Mouse (Mus musculus) stomach, embryonic 14.5 days (tissue): ENCODE measurements around the gene Prrt1. TPM values are rescaled to one million over a fixed set of nuclear protein-coding genes. Genes with fewer than 3 reads are reported as not detected.

ENCODE experiments used
- ATAC-seq: fragments of 200-750 bp; cut with Nextera tagmentation; 2 replicates; pipeline ENCODE4 v1.8.0; 2017; ENCODE audit warnings: low read depth, moderate TSS enrichment; ENCODE audit not compliant: insufficient number of reproducible peaks, insufficient read depth, low FRiP score
- H3K27ac ChIP-seq: fragments of 300-500 bp; sonication (generic); 2 replicates; pipeline ENCODE4 v1.5.1; 2014; ENCODE audit warnings: mild to moderate bottlenecking, low read length, moderate library complexity, mixed read lengths
- H3K27me3 ChIP-seq: fragments of 300-500 bp; sonication (generic); 2 replicates; pipeline ENCODE4 v1.6.1; 2014; ENCODE audit warnings: low read length, control low read depth, mixed read lengths; ENCODE audit not compliant: control insufficient read depth, insufficient read depth
- H3K36me3 ChIP-seq: fragments of 300-500 bp; sonication (generic); 2 replicates; pipeline ENCODE4 v1.6.1; 2014; ENCODE audit warnings: mild to moderate bottlenecking, control low read depth, low read length, moderate library complexity, mixed read lengths; ENCODE audit not compliant: control insufficient read depth, insufficient read depth
- H3K4me1 ChIP-seq: fragments of 300-500 bp; sonication (generic); 2 replicates; pipeline ENCODE4 v1.6.1; 2014; ENCODE audit warnings: low read length, control low read depth, mixed read lengths; ENCODE audit not compliant: control insufficient read depth, insufficient read depth
- H3K4me2 ChIP-seq: fragments of 300-500 bp; sonication (generic); replicated peaks from 2 replicates; pipeline ENCODE4 v1.6.1; 2014; ENCODE audit warnings: low read depth, low read length, control low read depth
- H3K4me3 ChIP-seq: fragments of 300-500 bp; sonication (generic); 2 replicates; pipeline ENCODE4 v1.5.1; 2014; ENCODE audit warnings: low read depth, low read length, control low read depth
- H3K9ac ChIP-seq: fragments of 300-500 bp; sonication (generic); replicated peaks from 2 replicates; pipeline ENCODE4 v1.6.1; 2014; ENCODE audit warnings: low read depth, mild to moderate bottlenecking, control low read depth, low read length, moderate library complexity, mixed read lengths
- H3K9me3 ChIP-seq: fragments of 300-500 bp; sonication (generic); 2 replicates; pipeline ENCODE4 v1.6.1; 2016; ENCODE audit warnings: low read depth, low read length, control low read depth; ENCODE audit not compliant: control insufficient read depth
- WGBS: fragments of 180-500 bp; shearing (Covaris S2); extraction: QIAGEN DNeasy Blood & Tissue Kit; methylation state at CpG from one replicate; pipeline ENCODE4 v1.1.7; 2014; 5-methylcytosine and 5-hydroxymethylcytosine counted together
- polyA plus RNA-seq: library from polyadenylated mRNA; unstranded; fragments of >200 nt; fragmentation: Nextera tagmentation; extraction: Ambion mirVana; gene quantifications from 2 replicates; pipeline ENCODE4 v1.2.1, GENCODE M21; 2014

Gene Prrt1
- polyA plus RNA-seq, 1 experiment from 2014 or later, result 0.56 TPM

GRCm38 (mm10) chr17:34627943-34628643, 1.2 kb upstream of the Prrt1 start, which contains the start of gene Ppt2:
Gene Ppt2, minus strand, starts transcription at chr17:34628510.
- peaks cover 2% of the 10 kb centered on the region; the same call in 1 of the 2 replicates for H3K36me3 ChIP-seq
- no peaks in the 10 kb centered on the region for H3K9me3 ChIP-seq
- peak within 1 kb of the TSS; percentile 97 for H3K27ac ChIP-seq
- ATAC-seq, result 0 out of 2 replicates have a peak, but pooled peaks have one; percentile 11
- H3K4me3 ChIP-seq, result peak within 1 kb of the TSS; percentile 69
- peaks cover 42% of the 10 kb centered on the region for H3K4me1 ChIP-seq
- H3K9ac ChIP-seq, result peak within 1 kb of the TSS; percentile 72
- H3K4me2 ChIP-seq, result peak within 1 kb of the TSS; percentile 56
- H3K27me3 ChIP-seq, result peaks cover 22% of the 10 kb centered on the region
- 3% methylated on average over 29 of the region's 29 CpGs for WGBS

- Histone ChIP-seq H3K4me1 (peaks cover 42% of the 10 kb centered on the region), H3K27ac (peak overlapping the region; percentile 97), H3K9ac (peak overlapping the region; percentile 72; the same call in 1 of the 2 replicates), H3K4me2 (peak overlapping the region; percentile 56), H3K27me3 (peaks cover 22% of the 10 kb centered on the region), H3K4me3 (peak overlapping the region; percentile 69), H3K36me3 (no peaks in the 10 kb centered on the region; the same call in 1 of the 2 replicates), H3K9me3 (no peaks in the 10 kb centered on the region)
- ATAC-seq, result no peak
- 28% methylated on average over 5 of the region's 5 CpGs for WGBS
Observed at GRCm38 (mm10) chr17:34628644-34628967, 727 bp upstream of the Prrt1 start.

GRCm38 (mm10) chr17:34629796-34630603, 667 bp downstream of the Prrt1 start:
- H3K4me3 ChIP-seq, result peak overlapping the region; percentile 16
- H3K9ac ChIP-seq, result no peak overlapping the region
- H3K4me1 ChIP-seq, result peaks cover 42% of the 10 kb centered on the region
- H3K27me3 ChIP-seq, result peaks cover 22% of the 10 kb centered on the region
- no peaks in the 10 kb centered on the region for H3K9me3 ChIP-seq
- ATAC-seq, result no peak
- H3K27ac ChIP-seq, result no peak overlapping the region
- no peaks in the 10 kb centered on the region; the same call in 1 of the 2 replicates for H3K36me3 ChIP-seq
- WGBS, result 20% methylated on average over 12 of the region's 12 CpGs
- peak overlapping the region; percentile 56 for H3K4me2 ChIP-seq

GRCm38 (mm10) chr17:34630761-34631301, 1.5 kb downstream of the Prrt1 start:
- Histone ChIP-seq H3K4me1 (peaks cover 42% of the 10 kb centered on the region), H3K27ac (no peak overlapping the region), H3K4me3 (peak overlapping the region; percentile 16), H3K9ac (no peak overlapping the region), H3K27me3 (peaks cover 22% of the 10 kb centered on the region), H3K4me2 (peak overlapping the region; percentile 44), H3K36me3 (no peaks in the 10 kb centered on the region), H3K9me3 (no peaks in the 10 kb centered on the region)
- WGBS, result 5% methylated on average over 48 of the region's 48 CpGs
- no peak for ATAC-seq

GRCm38 (mm10) chr17:34631647-34632046, 2.3 kb downstream of the Prrt1 start:
- WGBS, result 11% methylated on average over 12 of the region's 12 CpGs
- Histone ChIP-seq H3K4me1 (peaks cover 35% of the 10 kb centered on the region), H3K36me3 (no peaks in the 10 kb centered on the region), H3K4me3 (peak overlapping the region; percentile 35), H3K4me2 (peak overlapping the region; percentile 79), H3K9me3 (no peaks in the 10 kb centered on the region), H3K9ac (0 out of 2 replicates have a peak overlapping the region, but pooled peaks have one; percentile 10), H3K27ac (no peak overlapping the region), H3K27me3 (peaks cover 22% of the 10 kb centered on the region)
- no peak for ATAC-seq

GRCm38 (mm10) chr17:34632261-34632691, 2.9 kb downstream of the Prrt1 start:
- Histone ChIP-seq H3K4me2 (peak overlapping the region; percentile 79), H3K4me3 (peak overlapping the region; percentile 35), H3K9ac (peak overlapping the region; percentile 10; the same call in 1 of the 2 replicates), H3K27ac (no peak overlapping the region), H3K4me1 (peaks cover 35% of the 10 kb centered on the region), H3K36me3 (no peaks in the 10 kb centered on the region), H3K27me3 (peaks cover 22% of the 10 kb centered on the region), H3K9me3 (no peaks in the 10 kb centered on the region)
- peak; percentile 8; the same call in 1 of the 2 replicates for ATAC-seq
- WGBS, result 1% methylated on average over 26 of the region's 26 CpGs

- Histone ChIP-seq H3K27ac (no peak overlapping the region), H3K36me3 (no peaks in the 10 kb centered on the region), H3K9me3 (no peaks in the 10 kb centered on the region), H3K27me3 (peaks cover 11% of the 10 kb centered on the region), H3K4me3 (no peak overlapping the region), H3K4me2 (no peak overlapping the region), H3K4me1 (peaks cover 15% of the 10 kb centered on the region), H3K9ac (no peak overlapping the region)
- WGBS, result 63% methylated on average over 2 of the region's 2 CpGs
- ATAC-seq, result no peak
Observed at GRCm38 (mm10) chr17:34635671-34636070, 6.3 kb downstream of the Prrt1 start.

- ATAC-seq, result no peak
- H3K9ac ChIP-seq, result no peak overlapping the region
- peaks cover 7% of the 10 kb centered on the region; the same call in 1 of the 2 replicates for H3K4me1 ChIP-seq
- no peaks in the 10 kb centered on the region for H3K9me3 ChIP-seq
- no peaks in the 10 kb centered on the region for H3K27me3 ChIP-seq
- H3K4me2 ChIP-seq, result no peak overlapping the region
- WGBS, result 61% methylated on average over 3 of the region's 3 CpGs
- H3K36me3 ChIP-seq, result no peaks in the 10 kb centered on the region
- no peak overlapping the region for H3K27ac ChIP-seq
- no peak overlapping the region for H3K4me3 ChIP-seq
Observed at GRCm38 (mm10) chr17:34637459-34637858, 8.1 kb downstream of the Prrt1 start.
